Mouse (Mus musculus): Measurements from ENCODE around the gene Pde10a.

GRCm38 (mm10) chr17:8702503-8702902, 177.3 kb downstream of the Pde10a start:
- TF ChIP-seq POLR2A (IDR thresholded peaks at IDR 0.05; ENCODE audit: low read depth, low read length) (no peak), CTCF (IDR thresholded peaks at IDR 0.05; ENCODE audit: extremely low read depth, insufficient read length, insufficient replicate concordance, low read depth, low read length) (no peak)

All from small intestine, adult 2 months (tissue).